Mouse (Mus musculus): ENCODE data around the gene Gm11627.

DNA sequence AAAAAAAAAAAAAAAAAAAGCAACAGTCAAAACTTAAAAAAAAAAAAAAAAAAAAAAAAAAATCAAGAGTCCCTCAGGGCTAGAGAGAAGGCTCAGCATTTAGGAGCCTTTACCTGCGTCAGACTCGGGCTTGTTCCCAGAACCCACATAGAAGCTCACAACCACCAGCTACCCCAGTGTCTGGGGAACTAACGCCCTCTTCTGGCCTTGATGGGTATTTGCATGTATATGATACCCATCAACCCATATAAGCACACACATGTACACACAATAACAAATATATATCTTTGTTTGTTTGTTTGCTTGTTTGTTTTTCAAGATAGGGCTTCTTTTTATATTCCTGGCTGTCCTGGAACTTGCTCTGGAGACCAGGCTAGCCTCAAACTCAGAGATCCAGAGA is 8.3 kb upstream of the Gm11627 start:
- no peak for TF ChIP-seq CTCF (IDR thresholded peaks at IDR 0.05; ENCODE audit: low read depth, low read length)
- no peak for TF ChIP-seq TAL1 (conservative IDR thresholded peaks at IDR 0.05; ENCODE audit: low read depth, low read length)
- no peak for TF ChIP-seq POLR2AphosphoS5 (IDR thresholded peaks at IDR 0.05; ENCODE audit: insufficient replicate concordance, low read depth, low read length)
- no peak for TF ChIP-seq GATA2 (IDR thresholded peaks at IDR 0.05; ENCODE audit: borderline replicate concordance, low read depth, low read length)
- no peak for TF ChIP-seq GATA1 (IDR thresholded peaks at IDR 0.05; ENCODE audit: borderline replicate concordance, low read length)

All from G1E (cell line).